Mouse (Mus musculus) splenic B cell, adult 2 months (primary cell): ENCODE measurements around the gene Usp49.
"Not testable (repeated sequence)": the region's sequence is repeated elsewhere in the genome, so short reads cannot be mapped to it uniquely, and the experiment has no call there.

Experiments
- DNase-seq: peaks from one replicate; pipeline ENCODE4 v3.0.0-alpha.2; 2011; ENCODE audit warnings: low read depth, low spot score
- H3K27me3 ChIP-seq: 2 replicates; pipeline ENCODE4 v1.6.1; 2012; ENCODE audit warnings: mild to moderate bottlenecking, low read length, moderate library complexity, mixed read lengths; ENCODE audit not compliant: control insufficient read depth, poor library complexity, insufficient read depth, severe bottlenecking
- H3K36me3 ChIP-seq: 2 replicates; pipeline ENCODE4 v1.6.1; 2012; ENCODE audit warnings: mild to moderate bottlenecking, low read length, moderate library complexity, mixed read lengths; ENCODE audit not compliant: control insufficient read depth, poor library complexity, insufficient read depth, severe bottlenecking

The Usp49 gene

GRCm38 (mm10) chr17:47651953-47652352 lies 21.5 kb downstream of the Usp49 start:
- DNase-seq = no peak
- H3K27me3 ChIP-seq = no peaks in the 10 kb centered on the region
- no peaks in the 10 kb centered on the region for H3K36me3 ChIP-seq

- DNase-seq, H3K36me3 ChIP-seq, H3K27me3 ChIP-seq: not testable (repeated sequence)
These were observed 23.9 kb downstream of the Usp49 start for GRCm38 (mm10) chr17:47654346-47654745.

GRCm38 (mm10) chr17:47655697-47656096 lies 25.2 kb downstream of the Usp49 start:
- Histone ChIP-seq H3K36me3 (no peaks in the 10 kb centered on the region), H3K27me3 (no peaks in the 10 kb centered on the region)
- no peak for DNase-seq

- H3K36me3 ChIP-seq = no peaks in the 10 kb centered on the region
- H3K27me3 ChIP-seq = no peaks in the 10 kb centered on the region
- no peak for DNase-seq
These were observed 27.4 kb downstream of the Usp49 start for GRCm38 (mm10) chr17:47657901-47658300.

- Histone ChIP-seq H3K36me3 (no peaks in the 10 kb centered on the region), H3K27me3 (no peaks in the 10 kb centered on the region)
- DNase-seq = no peak
These were observed 28.3 kb downstream of the Usp49 start for GRCm38 (mm10) chr17:47658741-47659243.

- no peak for DNase-seq
- H3K27me3 ChIP-seq = no peaks in the 10 kb centered on the region
- no peaks in the 10 kb centered on the region for H3K36me3 ChIP-seq
These were observed 32.7 kb downstream of the Usp49 start for GRCm38 (mm10) chr17:47663009-47663713.

- no peaks in the 10 kb centered on the region for H3K27me3 ChIP-seq
- no peak for DNase-seq
These were observed 34.0 kb downstream of the Usp49 start for GRCm38 (mm10) chr17:47664474-47664873.

GRCm38 (mm10) chr17:47669166-47669565 lies 38.7 kb downstream of the Usp49 start:
- no peaks in the 10 kb centered on the region for H3K36me3 ChIP-seq
- no peaks in the 10 kb centered on the region for H3K27me3 ChIP-seq
- DNase-seq = no peak

More at GRCm38 (mm10) chr17:47664474-47664873, 34.0 kb downstream of the Usp49 start:
- H3K36me3 ChIP-seq = no peaks in the 10 kb centered on the region

GRCm38 (mm10) chr17:47671988-47672310 lies 41.5 kb downstream of the Usp49 start:
- no peak for DNase-seq
- no peaks in the 10 kb centered on the region for H3K36me3 ChIP-seq
- H3K27me3 ChIP-seq = no peaks in the 10 kb centered on the region

- Histone ChIP-seq H3K36me3 (no peaks in the 10 kb centered on the region), H3K27me3 (no peaks in the 10 kb centered on the region)
- no peak for DNase-seq
These were observed 42.0 kb downstream of the Usp49 start for GRCm38 (mm10) chr17:47672311-47673111.

GRCm38 (mm10) chr17:47676581-47676980 lies 46.1 kb downstream of the Usp49 start:
- H3K27me3 ChIP-seq = no peaks in the 10 kb centered on the region
- peaks cover 2% of the 10 kb centered on the region; the same call in 1 of the 2 replicates for H3K36me3 ChIP-seq
- DNase-seq = peak; percentile 73

GRCm38 (mm10) chr17:47678238-47678637 lies 47.7 kb downstream of the Usp49 start:
- H3K27me3 ChIP-seq = no peaks in the 10 kb centered on the region
- no peak for DNase-seq
- peaks cover 2% of the 10 kb centered on the region; the same call in 1 of the 2 replicates for H3K36me3 ChIP-seq

- Histone ChIP-seq H3K36me3 (peaks cover 2% of the 10 kb centered on the region; the same call in 1 of the 2 replicates), H3K27me3 (no peaks in the 10 kb centered on the region)
- DNase-seq = no peak
These were observed 48.2 kb downstream of the Usp49 start for GRCm38 (mm10) chr17:47678702-47679101.

- no peak for DNase-seq
- peaks cover 2% of the 10 kb centered on the region; the same call in 1 of the 2 replicates for H3K36me3 ChIP-seq
- no peaks in the 10 kb centered on the region for H3K27me3 ChIP-seq
These were observed 52.3 kb downstream of the Usp49 start for GRCm38 (mm10) chr17:47682836-47683235.
